Comparison of ENCODE assay signal across 7 mouse cellular contexts in the genomic region with DNA sequence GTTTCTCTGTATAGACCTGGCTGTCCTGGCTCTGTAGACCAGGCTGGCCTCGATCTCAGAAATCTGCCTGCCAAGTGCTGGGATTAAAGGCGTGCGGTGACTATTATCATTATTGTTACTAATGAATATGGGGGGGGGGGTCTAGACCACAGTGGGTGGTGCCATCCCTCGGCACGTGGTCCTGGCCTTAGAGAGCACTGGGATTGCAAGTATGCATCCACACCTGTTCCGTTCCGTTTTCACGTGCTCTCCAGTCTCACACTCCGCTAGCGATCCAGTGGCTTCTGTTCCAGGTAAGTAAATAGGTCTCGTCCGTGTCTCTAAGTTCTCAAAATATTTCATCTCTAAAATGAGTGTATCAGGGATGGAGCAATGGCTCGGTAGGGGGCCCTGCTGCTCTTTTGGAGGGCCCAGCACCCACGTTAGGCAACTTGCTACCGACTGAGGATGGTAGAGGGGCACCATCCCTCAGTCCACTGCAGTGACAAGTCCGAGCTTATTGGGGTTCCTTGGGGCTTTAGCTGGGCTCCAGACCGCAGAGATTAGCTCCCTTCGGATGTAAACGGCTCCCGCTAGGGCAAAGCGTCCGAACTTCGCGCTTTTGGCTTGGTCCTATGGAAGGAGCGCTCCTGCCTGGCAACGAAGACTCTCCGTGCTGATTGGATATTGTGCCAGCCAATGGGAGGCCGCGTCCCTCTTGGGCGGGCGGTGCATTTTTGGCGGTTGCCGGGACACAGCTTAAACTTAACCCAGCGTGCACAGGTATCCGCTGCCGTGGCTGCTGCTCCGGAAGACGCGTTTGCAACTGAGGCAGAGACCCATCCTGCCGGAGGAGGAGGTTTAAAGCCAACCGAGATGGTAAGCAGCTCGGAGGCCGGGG. TPM values are rescaled to one million over a fixed set of nuclear protein-coding genes. Genes with fewer than 3 reads are reported as not detected.
DNase-seq lines count a peak whose midpoint lies in the region; ATAC-seq lines count a peak whose summit lies in the region.

A gene (plus strand): TSS at position 190 of the 880 bp plus-strand sequence.

- peak; percentile 94 for DNase-seq in adrenal gland, postnatal 25 days
- DNase-seq in heart, adult 11 months, result peak; percentile 100
- DNase-seq in kidney, adult 18-20 months, result peak; percentile 92
- peak; percentile 98 for DNase-seq in limb, embryonic 11.5 days (ENCODE audit: low spot score)
- DNase-seq in midbrain, embryonic 14.5 days, result peak; percentile 96
- peak; percentile 84 to 86 for DNase-seq in spleen, adult 18-20 months

- no peaks in the 10 kb centered on the region for H3K9me3 ChIP-seq in embryonic facial prominence, embryonic 12.5 days
- H3K9me3 ChIP-seq in limb, embryonic 11.5 days (ENCODE audit: control insufficient read depth, low read length), result no peaks in the 10 kb centered on the region
- H3K9me3 ChIP-seq in midbrain, embryonic 14.5 days (ENCODE audit: control insufficient read depth, low read length), result no peaks in the 10 kb centered on the region

- 2% methylated on average over 43 of the region's 43 CpGs for WGBS in embryonic facial prominence, embryonic 12.5 days
- WGBS in limb, embryonic 11.5 days, result 2% methylated on average over 43 of the region's 43 CpGs
- WGBS in midbrain, embryonic 14.5 days, result 2% methylated on average over 43 of the region's 43 CpGs

- H3K9ac ChIP-seq in embryonic facial prominence, embryonic 12.5 days, result peak within 1 kb of the TSS; percentile 41
- H3K9ac ChIP-seq in limb, embryonic 11.5 days (ENCODE audit: low read length), result peak within 1 kb of the TSS; percentile 64
- peak within 1 kb of the TSS; percentile 45 for H3K9ac ChIP-seq in midbrain, embryonic 14.5 days (replicated peaks; ENCODE audit: low read length)

- peaks cover 14% of the 10 kb centered on the region for H3K4me1 ChIP-seq in embryonic facial prominence, embryonic 12.5 days
- peaks cover 6% of the 10 kb centered on the region; the same call in 1 of the 2 replicates for H3K4me1 ChIP-seq in limb, embryonic 11.5 days (ENCODE audit: control insufficient read depth, insufficient read depth, low read length)
- peaks cover 4% of the 10 kb centered on the region; the same call in 1 of the 2 replicates for H3K4me1 ChIP-seq in midbrain, embryonic 14.5 days (ENCODE audit: control insufficient read depth, insufficient read depth, low read length)

- H3K36me3 ChIP-seq in embryonic facial prominence, embryonic 12.5 days, result no peaks in the 10 kb centered on the region
- H3K36me3 ChIP-seq in limb, embryonic 11.5 days (ENCODE audit: control insufficient read depth, insufficient read depth, low read length), result no peaks in the 10 kb centered on the region
- H3K36me3 ChIP-seq in midbrain, embryonic 14.5 days (ENCODE audit: control insufficient read depth, insufficient read depth, low read length), result no peaks in the 10 kb centered on the region

- peak within 1 kb of the TSS; percentile 55; the same call in 1 of the 2 replicates for H3K27ac ChIP-seq in embryonic facial prominence, embryonic 12.5 days
- peak within 1 kb of the TSS; percentile 48; the same call in 1 of the 2 replicates for H3K27ac ChIP-seq in limb, embryonic 11.5 days (replicated peaks; ENCODE audit: low read depth, low read length)
- H3K27ac ChIP-seq in midbrain, embryonic 14.5 days (replicated peaks; ENCODE audit: low read depth, low read length), result no peak within 1 kb of the TSS

- peak within 1 kb of the TSS; percentile 70 for H3K4me2 ChIP-seq in embryonic facial prominence, embryonic 12.5 days (replicated peaks)
- H3K4me2 ChIP-seq in limb, embryonic 11.5 days (ENCODE audit: low read depth, severe bottlenecking), result peak within 1 kb of the TSS; percentile 62
- peak within 1 kb of the TSS; percentile 70 for H3K4me2 ChIP-seq in midbrain, embryonic 14.5 days (ENCODE audit: low read length)

- peak; percentile 97 for ATAC-seq in embryonic facial prominence, embryonic 12.5 days (ENCODE audit: insufficient number of reproducible peaks, insufficient read depth, low FRiP score, low TSS enrichment)
- peak; percentile 97 for ATAC-seq in limb, embryonic 11.5 days (ENCODE audit: insufficient number of reproducible peaks, low FRiP score, low TSS enrichment, low read depth)
- ATAC-seq in midbrain, embryonic 14.5 days (ENCODE audit: low FRiP score, low TSS enrichment), result peak; percentile 98

- no peaks in the 10 kb centered on the region for H3K27me3 ChIP-seq in embryonic facial prominence, embryonic 12.5 days
- no peaks in the 10 kb centered on the region for H3K27me3 ChIP-seq in limb, embryonic 11.5 days (ENCODE audit: control insufficient read depth, insufficient read depth, low read length)
- H3K27me3 ChIP-seq in midbrain, embryonic 14.5 days (ENCODE audit: control insufficient read depth, insufficient read depth, low read length), result no peaks in the 10 kb centered on the region

- peak within 1 kb of the TSS; percentile 61 for H3K4me3 ChIP-seq in embryonic facial prominence, embryonic 12.5 days
- peak within 1 kb of the TSS; percentile 53 for H3K4me3 ChIP-seq in limb, embryonic 11.5 days (ENCODE audit: low read depth, low read length)
- H3K4me3 ChIP-seq in midbrain, embryonic 14.5 days (replicated peaks; ENCODE audit: low read depth, low read length), result peak within 1 kb of the TSS; percentile 57

RNA-seq across cellular contexts. Expression of the gene that starts here (rescaled TPM):
- total RNA-seq in adrenal gland, postnatal 25 days (2021), result 4.1 and 4.7 TPM in 2 replicates
- 33.4 and 33.6 TPM in 2 replicates for polyA plus RNA-seq in embryonic facial prominence, embryonic 12.5 days (2016; fragmentation: Nextera tagmentation; extraction: Ambion mirVana)
- polyA plus RNA-seq in limb, embryonic 11.5 days (2014; fragmentation: Nextera tagmentation; extraction: Ambion mirVana), result 55.7 and 59.9 TPM in 2 replicates
- polyA plus RNA-seq in midbrain, embryonic 14.5 days (2014; fragmentation: Nextera tagmentation; extraction: Ambion mirVana), result 4.9 and 10.3 TPM in 2 replicates
